Mouse (Mus musculus) CD4-positive naive resting alpha-beta T cell, adult 57 days (primary cell): ENCODE data around the gene Tsnaxip1. TPM values are rescaled to one million over a fixed set of nuclear protein-coding genes. Genes with fewer than 3 reads are reported as not detected.

Source experiments
- total RNA-seq: library from RNA; stranded (reverse); gene quantifications from one replicate; pipeline ENCODE4 v1.2.4, GENCODE M21; 2023

Tsnaxip1 gene
- total RNA-seq: not detected

GRCm38 (mm10) chr8:105826861-105827848 is at the start of gene Tsnaxip1, which contains the start of gene Ranbp10:
TSS of gene Tsnaxip1 (plus strand) at chr8:105827731.
TSS of gene Ranbp10 (minus strand) at chr8:105827350.

GRCm38 (mm10) chr8:105853178-105853577 is 25.6 kb downstream of the Tsnaxip1 start, which contains the start of gene Cenpt:
TSS of gene Cenpt (minus strand) at chr8:105853278.

GRCm38 (mm10) chr8:105854715-105855216 is 27.2 kb downstream of the Tsnaxip1 start, which contains the start of gene Thap11:
TSS of gene Thap11 (plus strand) at chr8:105855132.

GRCm38 (mm10) chr8:105860143-105860981 is 32.8 kb downstream of the Tsnaxip1 start, which contains the start of gene Nutf2:
TSS of gene Nutf2 (plus strand) at chr8:105860580.

GRCm38 (mm10) chr8:105880754-105881520 is 53.4 kb downstream of the Tsnaxip1 start, which contains the start of gene Edc4:
TSS of gene Edc4 (plus strand) at chr8:105880881.

GRCm38 (mm10) chr8:105893339-105893738 is 65.8 kb downstream of the Tsnaxip1 start, which contains the start of gene Nrn1l:
TSS of gene Nrn1l (plus strand) at chr8:105893567.

Other genes with a start within 250 kb of the Tsnaxip1 start
- gene Ripor1, start 222.5 kb upstream of the Tsnaxip1 start, total RNA-seq: 25.7 TPM
- 159 TPM for gene Ctcf, start 191.2 kb upstream of the Tsnaxip1 start, total RNA-seq
- not detected for gene Agrp, start 190.3 kb upstream of the Tsnaxip1 start, total RNA-seq
- 147 TPM for gene Carmil2, start 141.5 kb upstream of the Tsnaxip1 start, total RNA-seq
- 50.7 TPM for gene Acd, start 126.6 kb upstream of the Tsnaxip1 start, total RNA-seq
- 13.1 TPM for gene Pard6a, start 126.6 kb upstream of the Tsnaxip1 start, total RNA-seq
- not detected for gene 4933405L10Rik, start 120.1 kb upstream of the Tsnaxip1 start, total RNA-seq
- 2.6 TPM for gene Enkd1, start 119.5 kb upstream of the Tsnaxip1 start, total RNA-seq
- gene Gfod2, start 69.1 kb upstream of the Tsnaxip1 start, total RNA-seq: 10.1 TPM
- 103 TPM for gene Ranbp10, start 381 bp upstream of the Tsnaxip1 start, total RNA-seq
- 25.1 TPM for gene Cenpt, start 25.5 kb downstream of the Tsnaxip1 start, total RNA-seq
- 23.1 TPM for gene Thap11, start 27.4 kb downstream of the Tsnaxip1 start, total RNA-seq
- gene Nutf2, start 32.8 kb downstream of the Tsnaxip1 start, total RNA-seq: 36.5 TPM
- 84.2 TPM for gene Edc4, start 53.1 kb downstream of the Tsnaxip1 start, total RNA-seq
- not detected for gene Nrn1l, start 65.8 kb downstream of the Tsnaxip1 start, total RNA-seq
- 20.7 TPM for gene Pskh1, start 72.7 kb downstream of the Tsnaxip1 start, total RNA-seq
- gene Ctrl, start 106.1 kb downstream of the Tsnaxip1 start, total RNA-seq: 3.0 TPM
- 130 TPM for gene Psmb10, start 110.7 kb downstream of the Tsnaxip1 start, total RNA-seq
- not detected for gene Lcat, start 115.7 kb downstream of the Tsnaxip1 start, total RNA-seq
- 14.6 TPM for gene Slc12a4, start 138.4 kb downstream of the Tsnaxip1 start, total RNA-seq
- gene Dpep3, start 151.7 kb downstream of the Tsnaxip1 start, total RNA-seq: not detected
- 10.1 TPM for gene Dus2, start 163.6 kb downstream of the Tsnaxip1 start, total RNA-seq
- not detected for gene Dpep2nb, start 178.2 kb downstream of the Tsnaxip1 start, total RNA-seq
- gene Ddx28, start 184.2 kb downstream of the Tsnaxip1 start, total RNA-seq: 5.2 TPM
- gene Nfatc3, start 231.1 kb downstream of the Tsnaxip1 start, total RNA-seq: 198 TPM